Mouse (Mus musculus) kidney, embryonic 15.5 days (tissue): Measurements from ENCODE around the gene Cfap58. TPM values are rescaled to one million over a fixed set of nuclear protein-coding genes. Genes with fewer than 3 reads are reported as not detected.
A peak's percentile ranks its signal among the peaks of the same experiment; 100 is the strongest.

ENCODE experiments used
- ATAC-seq: fragments of 200-750 bp; cut with Nextera tagmentation; replicated peaks from 2 replicates; pipeline ENCODE4 v1.8.0; 2017; ENCODE audit warnings: moderate TSS enrichment; ENCODE audit not compliant: low FRiP score
- H3K27ac ChIP-seq: fragments of 300-500 bp; sonication (generic); 2 replicates; pipeline ENCODE4 v1.5.1; 2015; ENCODE audit warnings: mild to moderate bottlenecking, inconsistent platforms
- H3K27me3 ChIP-seq: fragments of 300-500 bp; sonication (generic); 2 replicates; pipeline ENCODE4 v1.6.1; 2015; ENCODE audit warnings: inconsistent platforms
- H3K36me3 ChIP-seq: fragments of 300-500 bp; sonication (generic); 2 replicates; pipeline ENCODE4 v1.6.1; 2015; ENCODE audit warnings: inconsistent platforms
- H3K4me1 ChIP-seq: fragments of 300-500 bp; sonication (generic); 2 replicates; pipeline ENCODE4 v1.6.1; 2015; ENCODE audit warnings: inconsistent platforms
- H3K4me2 ChIP-seq: fragments of 300-500 bp; sonication (generic); 2 replicates; pipeline ENCODE4 v1.6.1; 2015; ENCODE audit warnings: moderate library complexity, mild to moderate bottlenecking, inconsistent platforms
- H3K4me3 ChIP-seq: fragments of 300-500 bp; sonication (generic); replicated peaks from 2 replicates; pipeline ENCODE4 v1.5.1; 2015; ENCODE audit warnings: mild to moderate bottlenecking, inconsistent platforms
- H3K9ac ChIP-seq: fragments of 300-500 bp; sonication (generic); 2 replicates; pipeline ENCODE4 v1.6.1; 2015; ENCODE audit warnings: mild to moderate bottlenecking, inconsistent platforms
- H3K9me3 ChIP-seq: fragments of 300-500 bp; sonication (generic); replicated peaks from 2 replicates; pipeline ENCODE4 v1.6.1; 2016; ENCODE audit warnings: inconsistent platforms
- WGBS: fragments of 180-500 bp; shearing (Covaris S2); methylation state at CpG from one replicate; pipeline ENCODE4 v1.1.7; 2015; ENCODE audit warnings: mixed read lengths; 5-methylcytosine and 5-hydroxymethylcytosine counted together
- polyA plus RNA-seq: library from polyadenylated mRNA; unstranded; fragments of >200 nt; fragmentation: Nextera tagmentation; extraction: Ambion mirVana; gene quantifications from 2 replicates; pipeline ENCODE4 v1.2.1, GENCODE M21; 2015

Gene Cfap58
- polyA plus RNA-seq, 1 experiment from 2014 or later, result not detected

DNA sequence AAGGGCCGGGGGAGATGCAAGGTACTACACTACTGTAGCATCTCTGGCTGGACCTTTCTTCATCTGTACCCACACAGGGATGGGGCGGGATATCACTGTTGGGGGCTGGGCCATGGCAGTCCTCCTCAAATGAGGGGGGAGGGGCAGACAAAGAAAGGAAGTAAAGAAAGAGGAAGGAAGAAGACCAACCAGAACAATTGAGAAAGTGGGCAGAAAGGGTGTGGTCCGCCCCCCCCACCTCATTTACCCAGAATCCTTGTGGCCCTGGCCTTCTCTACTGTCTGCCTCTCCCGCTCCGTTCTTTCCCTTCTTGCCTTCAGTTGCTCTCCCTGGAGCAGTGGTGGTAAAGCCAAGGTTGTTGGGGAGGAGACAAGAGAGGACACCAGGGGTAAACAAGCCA lies 31.9 kb upstream of the Cfap58 start:
- Histone ChIP-seq H3K9me3 (no peaks in the 10 kb centered on the region), H3K36me3 (no peaks in the 10 kb centered on the region; the same call in 1 of the 2 replicates), H3K27ac (no peak overlapping the region), H3K9ac (no peak overlapping the region), H3K27me3 (no peaks in the 10 kb centered on the region), H3K4me2 (no peak overlapping the region), H3K4me1 (peaks cover 70% of the 10 kb centered on the region), H3K4me3 (no peak overlapping the region)
- no peak for ATAC-seq
- 83% methylated on average over 5 of the region's 5 CpGs for WGBS

DNA sequence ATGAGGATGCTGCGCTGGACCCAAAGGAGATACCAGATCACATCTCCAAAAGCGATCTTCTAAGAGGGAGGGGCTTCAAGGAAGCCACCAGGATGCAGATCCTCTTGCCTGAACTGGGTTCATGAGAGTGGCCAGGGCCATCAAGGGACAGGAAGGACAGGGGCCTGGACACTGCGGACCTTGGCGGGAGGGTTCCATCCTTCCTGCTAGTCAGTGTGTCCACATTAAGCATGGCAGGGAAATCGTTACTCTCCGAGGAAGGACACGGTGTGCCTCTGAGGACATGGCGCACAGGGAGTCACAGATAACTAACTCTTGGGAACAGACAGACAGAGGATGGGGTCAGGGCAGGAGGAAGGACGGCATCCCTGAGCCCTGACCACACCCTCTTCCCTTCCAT lies 29.9 kb upstream of the Cfap58 start:
- no peaks in the 10 kb centered on the region for H3K27me3 ChIP-seq
- no peak overlapping the region for H3K4me2 ChIP-seq
- H3K9ac ChIP-seq, result no peak overlapping the region
- H3K36me3 ChIP-seq, result no peaks in the 10 kb centered on the region; the same call in 1 of the 2 replicates
- ATAC-seq, result no peak
- WGBS, result 81% methylated on average over 9 of the region's 9 CpGs
- H3K27ac ChIP-seq, result no peak overlapping the region
- H3K9me3 ChIP-seq, result no peaks in the 10 kb centered on the region
- H3K4me3 ChIP-seq, result no peak overlapping the region
- peaks cover 65% of the 10 kb centered on the region for H3K4me1 ChIP-seq

DNA sequence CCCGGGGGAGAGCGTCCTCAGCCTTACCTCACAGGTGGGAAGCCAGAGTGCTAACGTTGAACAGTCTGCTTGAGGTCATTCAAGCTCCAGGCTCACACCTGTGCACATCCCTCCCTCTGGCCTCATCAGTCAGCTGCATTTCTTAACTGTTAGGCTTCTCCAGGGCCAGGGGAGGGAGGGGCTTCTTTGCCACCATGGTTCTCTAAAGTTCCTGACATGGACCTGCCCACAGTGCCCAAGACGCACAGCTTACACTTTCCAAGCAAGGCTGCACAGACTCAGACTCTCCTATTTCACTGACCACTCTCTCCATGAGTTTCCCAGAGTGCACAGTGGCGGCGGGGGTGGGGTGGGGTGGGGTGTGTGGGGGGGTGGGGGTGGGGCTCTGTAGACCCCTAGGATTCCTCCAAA lies 28.5 kb upstream of the Cfap58 start:
- Histone ChIP-seq H3K27me3 (no peaks in the 10 kb centered on the region), H3K9ac (no peak overlapping the region), H3K9me3 (no peaks in the 10 kb centered on the region), H3K4me1 (peaks cover 52% of the 10 kb centered on the region), H3K4me3 (no peak overlapping the region), H3K36me3 (no peaks in the 10 kb centered on the region; the same call in 1 of the 2 replicates), H3K27ac (no peak overlapping the region), H3K4me2 (peak overlapping the region; percentile 60)
- ATAC-seq, result peak; percentile 43
- WGBS, result 20% methylated on average over 6 of the region's 6 CpGs

DNA sequence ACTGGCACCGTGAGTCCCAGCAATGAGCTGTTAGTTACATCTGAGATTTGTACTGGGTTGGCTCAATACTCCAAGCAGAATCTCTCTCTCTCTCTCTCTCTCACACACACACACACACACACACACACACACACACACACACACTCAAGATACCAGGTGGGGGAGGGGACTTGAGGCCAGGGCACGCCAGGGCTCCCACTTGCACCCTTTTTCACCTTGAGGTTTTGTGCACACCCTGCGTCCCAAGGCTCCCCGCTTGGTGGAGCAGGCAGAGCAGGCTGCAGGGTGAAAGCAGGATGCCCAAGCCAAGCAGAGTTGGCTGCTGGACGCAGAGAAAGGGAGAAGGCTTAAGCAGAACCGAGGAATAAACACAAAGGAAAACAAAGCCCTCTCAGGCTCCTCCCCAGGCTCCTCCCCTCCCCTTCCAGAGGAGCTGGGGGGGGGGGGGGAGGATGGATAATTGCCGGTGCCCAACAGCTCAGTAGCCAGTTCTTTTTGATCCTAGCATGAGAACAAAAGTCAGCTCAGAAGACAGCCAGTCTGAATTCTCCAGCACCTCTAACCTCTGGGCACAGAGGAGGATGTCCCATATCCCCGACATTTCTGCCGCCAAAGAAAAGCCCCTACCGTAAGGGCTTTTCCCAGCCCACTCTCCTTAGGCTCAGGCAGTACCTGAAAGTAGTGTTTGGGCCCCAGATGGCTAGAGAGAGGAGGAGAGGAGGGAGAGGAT lies 27.9 kb upstream of the Cfap58 start:
- H3K9ac ChIP-seq, result peak overlapping the region; percentile 39; the same call in 1 of the 2 replicates
- peaks cover 48% of the 10 kb centered on the region for H3K4me1 ChIP-seq
- H3K27ac ChIP-seq, result peak overlapping the region; percentile 87
- WGBS, result 3% methylated on average over 10 of the region's 10 CpGs
- peak overlapping the region; percentile 60 for H3K4me2 ChIP-seq
- no peaks in the 10 kb centered on the region for H3K27me3 ChIP-seq
- H3K4me3 ChIP-seq, result peak overlapping the region; percentile 33
- H3K9me3 ChIP-seq, result no peaks in the 10 kb centered on the region
- peak; percentile 74 for ATAC-seq
- H3K36me3 ChIP-seq, result peaks cover 4% of the 10 kb centered on the region; the same call in 1 of the 2 replicates

DNA sequence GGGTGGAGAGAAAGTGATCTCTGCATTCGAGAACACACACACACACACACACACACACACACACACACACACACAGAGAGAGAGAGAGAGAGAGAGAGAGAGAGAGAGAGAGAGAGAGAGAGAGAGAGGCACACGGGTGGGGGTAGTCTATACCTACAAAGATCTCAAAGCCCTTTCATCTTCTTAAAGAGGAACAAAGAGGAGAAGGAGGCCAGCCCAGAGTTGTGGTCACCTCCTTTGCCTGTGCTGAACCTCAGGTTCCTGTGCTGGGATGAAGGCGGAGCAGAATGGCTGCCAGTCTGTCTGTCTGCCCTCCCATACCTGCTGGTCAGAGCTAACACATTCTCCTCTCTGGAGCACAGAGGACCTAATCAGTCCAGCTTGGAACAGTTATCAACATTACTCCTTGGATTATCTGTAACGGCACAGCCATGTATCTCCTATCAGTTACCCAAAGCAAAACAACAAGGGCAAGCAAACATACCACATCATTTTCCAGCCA lies 27.3 kb upstream of the Cfap58 start:
- H3K9ac ChIP-seq, result peak overlapping the region; percentile 39; the same call in 1 of the 2 replicates
- no peaks in the 10 kb centered on the region for H3K9me3 ChIP-seq
- peak overlapping the region; percentile 87 for H3K27ac ChIP-seq
- H3K36me3 ChIP-seq, result peaks cover 4% of the 10 kb centered on the region; the same call in 1 of the 2 replicates
- no peak overlapping the region for H3K4me3 ChIP-seq
- H3K4me2 ChIP-seq, result peak overlapping the region; percentile 60
- no peaks in the 10 kb centered on the region for H3K27me3 ChIP-seq
- ATAC-seq, result no peak
- peaks cover 41% of the 10 kb centered on the region for H3K4me1 ChIP-seq
- 31% methylated on average over 4 of the region's 4 CpGs for WGBS

DNA sequence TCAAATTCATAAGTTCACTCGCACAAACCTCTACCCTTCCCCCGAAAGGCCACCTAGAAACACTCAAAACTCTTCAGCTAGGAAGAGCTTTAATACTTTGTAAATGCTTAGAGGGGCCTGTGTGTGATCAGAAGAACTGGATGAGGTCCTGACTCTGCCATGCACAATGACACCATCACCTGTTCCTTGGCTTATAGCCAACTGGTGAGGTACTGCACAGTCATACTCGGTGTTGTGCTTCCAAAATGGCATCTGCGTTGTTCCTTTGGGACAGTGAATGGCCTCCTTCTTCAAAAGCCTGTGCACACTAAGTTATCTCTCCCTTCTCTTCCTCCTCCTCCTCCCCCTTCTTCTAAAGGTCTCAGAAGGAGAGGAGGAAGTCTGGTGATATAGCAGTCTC lies 26.7 kb upstream of the Cfap58 start:
- Histone ChIP-seq H3K27me3 (no peaks in the 10 kb centered on the region), H3K4me2 (no peak overlapping the region; the same call in 1 of the 2 replicates), H3K4me1 (peaks cover 36% of the 10 kb centered on the region), H3K27ac (no peak overlapping the region), H3K9ac (no peak overlapping the region), H3K9me3 (no peaks in the 10 kb centered on the region), H3K4me3 (no peak overlapping the region), H3K36me3 (0 out of 2 replicates have a peak, but pooled peaks cover 4% of the 10 kb centered on the region)
- WGBS, result 86% methylated on average over 4 of the region's 4 CpGs
- no peak for ATAC-seq

DNA sequence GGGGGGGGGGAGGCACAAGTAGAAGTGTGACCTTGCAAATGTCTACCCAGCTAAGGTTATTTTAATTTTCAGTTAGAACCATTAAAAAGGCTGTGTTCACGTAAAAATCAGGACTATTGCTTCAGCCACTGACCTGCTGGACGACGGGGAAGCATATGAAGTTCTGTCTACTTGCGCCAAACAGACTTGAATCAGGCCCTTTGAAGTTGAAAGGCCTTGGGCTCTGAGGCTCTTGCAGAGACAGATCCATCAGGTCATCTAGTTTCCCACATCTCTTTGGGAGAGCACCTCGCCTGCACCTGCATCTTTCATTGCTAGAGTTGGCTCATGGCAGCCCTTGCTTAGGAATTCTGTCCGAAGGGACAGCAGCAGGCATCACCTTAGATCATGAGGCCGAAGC lies 24.1 kb upstream of the Cfap58 start:
- no peak for ATAC-seq
- H3K4me3 ChIP-seq, result no peak overlapping the region
- H3K36me3 ChIP-seq, result 0 out of 2 replicates have a peak, but pooled peaks cover 4% of the 10 kb centered on the region
- WGBS, result 75% methylated on average over 7 of the region's 7 CpGs
- no peaks in the 10 kb centered on the region for H3K27me3 ChIP-seq
- H3K9ac ChIP-seq, result no peak overlapping the region
- no peak overlapping the region for H3K27ac ChIP-seq
- H3K9me3 ChIP-seq, result no peaks in the 10 kb centered on the region
- H3K4me1 ChIP-seq, result peaks cover 43% of the 10 kb centered on the region
- no peak overlapping the region for H3K4me2 ChIP-seq

DNA sequence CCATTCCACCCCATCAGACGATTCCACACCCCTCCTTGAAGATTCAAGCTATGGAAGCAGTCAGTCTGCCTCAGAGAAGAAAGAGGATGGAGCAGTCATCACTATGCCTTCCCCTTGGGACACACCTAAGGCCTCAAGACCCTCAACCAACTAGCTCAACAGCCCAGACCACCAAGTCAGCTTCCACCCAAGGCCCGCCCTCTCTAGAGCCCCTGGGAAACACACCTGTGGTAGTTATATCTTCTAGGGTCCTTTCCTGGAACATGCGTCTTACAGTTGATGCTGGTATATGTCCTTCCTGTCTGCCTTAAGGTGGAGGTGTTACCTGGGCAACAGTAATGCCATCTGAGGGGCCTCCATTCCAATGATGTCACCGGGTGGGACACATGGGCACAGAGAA lies 23.3 kb upstream of the Cfap58 start:
- ATAC-seq, result no peak
- H3K9me3 ChIP-seq, result no peaks in the 10 kb centered on the region
- H3K4me3 ChIP-seq, result no peak overlapping the region
- 90% methylated on average over 4 of the region's 4 CpGs for WGBS
- no peak overlapping the region for H3K9ac ChIP-seq
- H3K27ac ChIP-seq, result no peak overlapping the region
- H3K36me3 ChIP-seq, result 0 out of 2 replicates have a peak, but pooled peaks cover 4% of the 10 kb centered on the region
- H3K4me1 ChIP-seq, result peaks cover 36% of the 10 kb centered on the region
- no peak overlapping the region for H3K4me2 ChIP-seq
- no peaks in the 10 kb centered on the region for H3K27me3 ChIP-seq

DNA sequence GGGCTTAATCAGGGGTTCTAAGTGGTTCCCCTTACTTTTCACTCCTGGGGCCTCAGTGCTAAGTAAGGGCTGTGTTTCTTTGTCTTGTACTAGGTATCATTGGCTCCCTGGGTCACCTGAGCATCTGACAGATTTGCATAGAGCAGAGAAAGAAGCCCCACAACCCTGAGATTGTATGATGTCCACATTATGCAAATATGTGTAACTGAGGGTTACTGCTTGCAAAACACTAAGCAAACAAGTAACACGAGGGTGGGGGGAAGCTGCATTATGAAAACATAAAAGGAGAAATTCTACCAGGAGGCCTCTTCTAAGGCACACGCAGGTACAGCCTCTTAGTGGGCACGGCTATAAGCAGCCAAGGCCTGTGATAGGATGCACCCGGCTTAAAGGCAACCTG lies 22.2 kb upstream of the Cfap58 start:
- ATAC-seq, result no peak
- Histone ChIP-seq H3K9me3 (no peaks in the 10 kb centered on the region), H3K27me3 (no peaks in the 10 kb centered on the region), H3K4me3 (no peak overlapping the region), H3K4me2 (no peak overlapping the region), H3K4me1 (peaks cover 31% of the 10 kb centered on the region), H3K27ac (no peak overlapping the region), H3K36me3 (0 out of 2 replicates have a peak, but pooled peaks cover 4% of the 10 kb centered on the region), H3K9ac (no peak overlapping the region)
- WGBS, result 89% methylated on average over 4 of the region's 4 CpGs

DNA sequence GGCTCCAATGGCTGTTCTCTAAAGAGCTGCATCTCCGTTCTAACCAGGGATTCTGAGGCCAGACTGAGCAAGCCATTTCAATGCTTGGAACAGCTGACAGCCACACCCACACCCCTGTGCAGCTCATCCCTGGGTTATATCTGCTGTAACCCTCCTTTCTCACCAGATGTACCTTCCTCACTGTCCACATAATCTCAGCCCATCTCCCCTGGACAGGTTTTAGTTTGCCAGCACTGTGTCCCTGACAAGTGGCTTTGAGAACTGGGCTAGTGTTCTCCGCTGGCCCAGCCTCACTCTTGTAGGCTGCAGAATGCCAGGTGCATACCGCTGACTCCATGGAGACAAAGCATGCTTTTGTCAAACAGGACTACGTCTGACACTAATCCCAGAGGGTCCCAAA lies 20.1 kb upstream of the Cfap58 start:
- Histone ChIP-seq H3K27me3 (no peaks in the 10 kb centered on the region), H3K27ac (no peak overlapping the region), H3K4me1 (peaks cover 24% of the 10 kb centered on the region), H3K4me3 (peak overlapping the region; percentile 90), H3K9ac (peak overlapping the region; percentile 87), H3K4me2 (peak overlapping the region; percentile 78), H3K9me3 (no peaks in the 10 kb centered on the region), H3K36me3 (0 out of 2 replicates have a peak, but pooled peaks cover 4% of the 10 kb centered on the region)
- no peak for ATAC-seq
- 43% methylated on average over 4 of the region's 4 CpGs for WGBS

DNA sequence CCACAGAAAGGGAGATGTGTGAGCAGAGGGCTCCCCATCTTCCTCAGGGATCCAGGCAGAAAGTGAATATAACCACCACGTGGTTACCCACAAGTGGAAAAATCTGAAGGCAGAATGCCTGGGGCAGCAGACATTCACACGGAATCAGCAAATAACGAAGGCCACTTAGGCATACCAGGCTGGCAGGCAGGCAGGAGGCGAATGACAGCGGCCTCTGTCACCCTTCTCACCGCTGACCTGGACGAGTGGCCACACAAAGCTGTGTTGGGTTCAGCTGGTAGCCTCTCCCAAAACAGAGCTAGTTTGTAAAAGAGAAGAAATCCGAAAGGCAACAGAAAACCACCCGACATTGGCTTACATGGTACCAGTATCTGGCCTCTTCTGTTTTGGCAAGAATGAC lies 19.5 kb upstream of the Cfap58 start:
- H3K27me3 ChIP-seq, result no peaks in the 10 kb centered on the region
- 15% methylated on average over 9 of the region's 9 CpGs for WGBS
- ATAC-seq, result no peak
- no peak overlapping the region for H3K27ac ChIP-seq
- peak overlapping the region; percentile 87 for H3K9ac ChIP-seq
- peak overlapping the region; percentile 90 for H3K4me3 ChIP-seq
- H3K9me3 ChIP-seq, result no peaks in the 10 kb centered on the region
- H3K36me3 ChIP-seq, result 0 out of 2 replicates have a peak, but pooled peaks cover 4% of the 10 kb centered on the region
- peak overlapping the region; percentile 78 for H3K4me2 ChIP-seq
- peaks cover 24% of the 10 kb centered on the region for H3K4me1 ChIP-seq

DNA sequence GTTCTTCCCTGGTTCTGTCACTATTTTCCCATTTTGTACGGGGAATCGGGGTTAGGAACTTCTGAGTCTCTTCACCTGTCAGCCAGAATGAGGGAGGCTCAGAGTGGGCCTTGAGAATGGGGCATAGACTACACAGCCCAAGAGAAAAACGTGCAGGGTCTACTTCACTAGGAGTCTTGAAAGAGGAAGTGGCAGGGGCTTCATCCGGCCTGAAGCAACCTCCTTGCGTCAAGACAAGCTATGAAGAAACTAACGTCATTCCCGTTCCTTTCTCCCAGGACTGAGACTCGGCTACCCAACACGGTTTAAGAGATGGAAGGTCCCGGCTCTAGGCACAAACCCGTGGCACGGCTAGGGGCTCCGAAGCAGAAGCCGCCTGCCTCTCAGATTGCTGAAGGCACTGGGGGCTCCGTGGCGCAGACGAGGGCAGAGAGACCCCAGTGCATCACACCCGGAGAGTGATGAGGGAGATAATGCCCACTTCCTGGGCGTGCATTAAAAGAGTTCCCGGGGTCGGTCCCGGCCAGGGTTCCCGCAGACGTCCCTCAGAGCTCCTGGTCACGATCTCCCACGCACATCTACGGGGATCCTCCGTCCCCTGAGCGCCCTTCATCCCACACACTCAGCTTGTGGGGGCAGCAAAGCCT lies 18.9 kb upstream of the Cfap58 start:
- H3K36me3 ChIP-seq, result 0 out of 2 replicates have a peak, but pooled peaks cover 4% of the 10 kb centered on the region
- H3K27me3 ChIP-seq, result no peaks in the 10 kb centered on the region
- peak overlapping the region; percentile 98 for H3K27ac ChIP-seq
- H3K4me1 ChIP-seq, result peaks cover 24% of the 10 kb centered on the region
- H3K9ac ChIP-seq, result peak overlapping the region; percentile 87
- H3K4me2 ChIP-seq, result peak overlapping the region; percentile 78
- peak; percentile 34 for ATAC-seq
- WGBS, result under 1% methylated on average over 29 of the region's 29 CpGs
- no peaks in the 10 kb centered on the region for H3K9me3 ChIP-seq
- H3K4me3 ChIP-seq, result peak overlapping the region; percentile 90
